Mouse (Mus musculus) brain, embryonic 18.5 days (tissue): ENCODE measurements around the gene Krt31.

Source experiments
- DNase-seq: peaks from one replicate; pipeline ENCODE4 v3.0.0-alpha.2; 2012; ENCODE audit warnings: low read depth, low spot score

Krt31 gene

GRCm38 (mm10) chr11:100006624-100007023 is 43.7 kb downstream of the Krt31 start:
- no peak for DNase-seq

GRCm38 (mm10) chr11:100005905-100006304 is 44.4 kb downstream of the Krt31 start:
- no peak for DNase-seq

- DNase-seq = no peak
These were observed 45.5 kb downstream of the Krt31 start for GRCm38 (mm10) chr11:100004846-100005245.

DNA sequence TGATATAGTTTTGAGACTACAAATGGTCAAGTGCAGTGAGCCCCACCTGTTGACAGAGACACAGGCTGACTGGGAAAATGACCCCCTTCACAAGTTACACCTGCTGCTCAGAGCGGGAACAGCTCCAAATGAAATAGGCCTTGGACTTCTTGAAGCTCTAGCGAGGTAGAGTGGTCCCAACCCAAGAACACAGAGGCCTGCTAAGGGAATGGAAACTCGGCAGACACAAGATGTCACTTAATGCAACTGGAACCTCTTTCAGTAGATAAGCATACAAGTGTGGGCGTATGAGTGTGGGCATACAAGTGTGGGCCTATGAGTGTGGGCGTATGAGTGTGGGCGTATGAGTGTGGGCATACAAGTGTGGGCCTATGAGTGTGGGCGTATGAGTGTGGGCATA is 51.3 kb downstream of the Krt31 start:
- DNase-seq = no peak
